Mouse (Mus musculus): Measurements from ENCODE around the gene Atoh7.
"Not testable (repeated sequence)": the region's sequence is repeated elsewhere in the genome, so short reads cannot be mapped to it uniquely, and the experiment has no call there.

Gene Atoh7

GRCm38 (mm10) chr10:63099521-63099920 is at the start of gene Atoh7:
TSS of gene Atoh7 (plus strand) at chr10:63099651.
- DNase-seq (ENCODE audit: low spot score): no peak

- no peak for DNase-seq (ENCODE audit: low spot score)
These were observed 48.2 kb upstream of the Atoh7 start for GRCm38 (mm10) chr10:63051267-63051666.

DNA sequence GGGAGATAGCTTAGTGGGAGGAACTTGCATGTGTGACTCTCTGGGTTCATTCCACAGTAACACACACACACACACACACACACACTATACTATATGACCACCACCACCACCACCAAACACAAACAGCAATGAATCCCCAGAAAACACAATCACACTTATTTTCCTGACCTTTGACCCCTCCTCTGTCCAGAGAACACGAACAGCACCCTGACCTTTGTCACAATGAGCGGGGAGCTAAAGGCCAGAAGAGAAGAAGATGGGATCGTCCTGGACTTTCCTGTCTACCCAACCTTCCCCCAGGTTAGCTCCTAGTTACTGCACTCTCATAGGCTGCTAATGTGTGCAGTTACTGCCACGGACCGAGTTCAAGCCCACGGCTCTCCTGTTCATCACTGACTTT is 47.4 kb upstream of the Atoh7 start:
- DNase-seq (ENCODE audit: low spot score): no peak

GRCm38 (mm10) chr10:63053007-63053406 is 46.4 kb upstream of the Atoh7 start:
- no peak for DNase-seq (ENCODE audit: low spot score)

GRCm38 (mm10) chr10:63054071-63054470 is 45.4 kb upstream of the Atoh7 start:
- not testable (repeated sequence) for DNase-seq (ENCODE audit: low spot score)

- no peak for DNase-seq (ENCODE audit: low spot score)
These were observed 44.9 kb upstream of the Atoh7 start for GRCm38 (mm10) chr10:63054586-63054985.

DNA sequence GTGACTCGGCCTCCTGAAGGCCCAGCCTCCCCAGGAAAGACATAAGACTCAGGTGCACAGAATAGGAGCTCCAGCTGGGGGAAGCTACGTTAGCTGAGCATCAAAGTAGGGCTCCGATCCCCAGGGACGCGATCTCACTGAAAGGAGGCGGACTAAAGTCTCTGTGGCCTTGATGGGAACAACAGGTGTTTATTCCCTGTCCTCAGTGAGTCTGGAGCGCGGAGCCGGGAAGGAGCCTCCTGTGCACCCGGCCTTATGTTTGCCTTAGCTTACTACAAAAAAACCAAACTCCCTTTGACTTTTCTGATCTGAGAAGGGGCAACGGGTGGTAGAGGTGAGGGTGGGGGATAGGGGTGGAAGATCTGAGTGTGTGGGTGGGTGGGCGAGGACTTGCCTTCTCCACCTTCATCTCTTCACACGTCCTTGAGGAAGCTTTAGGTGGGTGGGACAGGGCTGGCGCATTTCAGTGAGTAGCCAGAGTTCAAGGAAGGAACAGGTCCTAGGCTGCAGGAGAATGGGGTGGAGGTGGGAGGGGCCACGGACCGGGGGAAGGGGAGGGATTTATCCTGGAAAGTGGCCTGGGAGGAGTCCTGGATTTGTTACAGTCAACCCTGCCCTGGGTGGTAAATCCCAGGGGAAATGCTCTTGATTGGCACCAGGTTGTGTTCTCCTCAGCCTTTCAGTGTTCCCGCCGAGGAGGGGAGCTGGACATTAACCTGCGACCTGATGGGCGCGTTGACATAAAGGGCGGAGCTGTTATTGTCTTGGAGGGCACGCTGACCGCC is 42.3 kb upstream of the Atoh7 start:
- DNase-seq (ENCODE audit: low spot score): no peak

GRCm38 (mm10) chr10:63059862-63060261 is 39.6 kb upstream of the Atoh7 start, which contains the start of gene Pbld1:
TSS of gene Pbld1 (plus strand) at chr10:63060162.
- no peak for DNase-seq (ENCODE audit: low spot score)

- no peak for DNase-seq (ENCODE audit: low spot score)
These were observed 39.0 kb upstream of the Atoh7 start for GRCm38 (mm10) chr10:63060406-63060805.

DNA sequence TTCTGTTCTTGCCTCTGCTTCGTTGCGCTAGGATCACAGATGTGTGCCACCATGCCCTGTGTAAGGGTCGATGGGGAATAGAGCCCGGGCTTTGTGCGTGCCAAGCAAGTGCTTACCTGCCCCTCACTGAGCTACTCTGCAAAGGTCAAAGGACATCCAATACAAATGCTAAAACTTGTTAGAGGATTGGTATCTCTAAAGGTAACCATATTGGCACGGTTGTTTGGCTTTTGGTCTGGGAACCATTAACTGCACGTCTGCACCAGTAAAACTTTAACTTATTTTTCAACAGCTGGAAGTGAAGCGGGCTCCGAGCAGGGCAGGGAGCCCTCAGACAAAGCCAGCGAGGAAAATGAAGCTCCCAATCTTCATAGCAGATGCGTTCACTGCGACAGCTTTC is 38.2 kb upstream of the Atoh7 start:
- DNase-seq (ENCODE audit: low spot score): no peak

DNA sequence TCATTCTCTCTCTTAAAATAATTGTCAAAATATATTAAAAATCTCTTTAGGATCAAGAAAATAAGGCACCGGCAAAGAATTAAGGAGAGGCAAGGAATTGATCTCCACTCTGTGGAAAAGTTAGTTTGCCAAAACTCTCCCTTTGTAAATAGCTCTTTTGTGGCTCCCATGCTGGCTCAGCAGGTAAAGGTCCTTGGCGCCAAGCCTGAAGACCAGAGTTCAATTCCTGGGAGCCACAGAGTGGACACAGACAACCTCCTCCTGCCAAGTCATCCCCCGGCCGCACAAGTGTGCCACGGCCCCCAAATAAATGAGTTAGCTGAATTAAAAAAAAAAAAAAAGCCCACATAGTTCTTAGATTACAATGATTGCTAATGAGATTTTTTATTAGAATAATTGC is 36.8 kb upstream of the Atoh7 start:
- no peak for DNase-seq (ENCODE audit: low spot score)

DNA sequence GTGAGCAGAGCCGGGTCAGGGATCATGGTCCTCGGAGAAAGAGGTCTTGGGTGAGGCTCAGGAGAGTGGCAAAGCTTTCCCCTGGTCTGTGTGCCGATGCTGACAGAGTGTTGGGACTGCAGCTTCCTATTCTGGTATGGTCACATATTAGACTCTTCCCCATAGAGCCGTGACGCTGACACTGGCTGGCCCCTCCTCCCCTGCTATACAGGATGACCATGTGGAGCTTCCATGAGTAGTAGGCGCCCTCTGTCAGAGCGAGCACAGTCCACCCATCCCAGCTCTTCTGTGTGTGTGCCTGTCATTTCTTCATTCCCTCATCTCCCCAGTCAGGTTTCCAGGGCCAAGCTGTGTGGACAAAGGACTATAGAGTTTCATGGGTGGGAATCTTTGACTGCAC is 36.1 kb upstream of the Atoh7 start:
- no peak for DNase-seq (ENCODE audit: low spot score)

DNA sequence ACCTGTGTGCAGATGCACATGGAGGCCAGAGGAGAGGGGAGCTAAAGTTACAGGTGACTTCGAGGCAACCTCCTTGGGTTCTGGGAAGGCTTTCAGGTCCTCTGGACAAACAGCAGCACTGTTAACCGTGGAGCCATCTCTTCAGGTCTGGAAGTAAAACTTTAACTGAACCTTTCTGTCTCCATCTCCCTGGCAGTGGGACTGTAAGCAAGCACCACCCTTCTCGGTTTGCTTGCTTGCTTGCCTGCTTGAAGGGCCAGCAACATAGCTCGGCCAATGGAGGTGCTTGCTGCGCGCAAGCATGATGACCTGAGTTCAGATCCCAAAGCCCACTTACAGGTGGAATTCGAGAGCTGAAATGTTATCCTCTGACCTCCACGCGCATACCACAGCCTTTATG is 34.9 kb upstream of the Atoh7 start:
- DNase-seq (ENCODE audit: low spot score): no peak

DNA sequence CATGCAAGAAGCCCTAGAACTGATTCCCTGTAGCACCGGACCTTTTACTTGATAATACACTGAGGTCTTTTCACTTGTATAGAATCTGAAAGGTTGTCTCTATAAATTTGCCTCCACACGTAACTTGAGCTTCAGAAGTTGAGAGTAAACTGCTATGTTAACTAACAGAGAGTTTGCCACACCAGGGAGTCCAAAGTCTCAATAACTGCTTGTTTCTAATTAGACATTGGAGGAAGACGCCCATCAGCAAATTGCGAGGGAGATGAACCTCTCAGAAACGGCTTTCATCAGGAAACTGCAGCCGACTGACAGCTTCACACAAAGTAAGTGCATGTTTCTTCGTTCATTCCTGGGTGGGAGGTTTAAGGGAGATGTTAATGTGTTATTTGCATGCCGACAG is 33.9 kb upstream of the Atoh7 start:
- DNase-seq (ENCODE audit: low spot score): no peak

DNA sequence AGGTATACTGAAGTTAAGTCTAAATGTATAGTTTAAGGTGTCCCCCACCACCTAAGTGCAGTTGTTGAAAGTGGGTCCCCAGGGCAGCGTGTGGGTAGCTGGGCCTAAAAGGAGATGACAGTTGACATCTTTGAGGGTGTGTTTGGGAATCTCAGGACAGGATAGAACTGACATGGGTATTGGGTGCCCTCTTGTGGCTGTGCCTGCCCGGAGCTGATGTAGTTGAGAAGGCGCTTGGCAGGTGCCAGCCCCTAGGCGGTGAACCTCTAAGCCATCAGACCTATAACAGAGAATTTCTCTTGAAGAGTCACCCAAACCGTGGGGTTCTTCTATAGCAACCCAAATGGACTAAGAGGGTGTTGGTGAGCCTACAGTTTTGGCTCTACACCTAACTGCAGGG is 33.5 kb upstream of the Atoh7 start:
- DNase-seq (ENCODE audit: low spot score): peak; percentile 65

- no peak for DNase-seq (ENCODE audit: low spot score)
These were observed 13.1 kb upstream of the Atoh7 start for GRCm38 (mm10) chr10:63086304-63086703.

- no peak for DNase-seq (ENCODE audit: low spot score)
These were observed 10.2 kb upstream of the Atoh7 start for GRCm38 (mm10) chr10:63089103-63089757.

DNA sequence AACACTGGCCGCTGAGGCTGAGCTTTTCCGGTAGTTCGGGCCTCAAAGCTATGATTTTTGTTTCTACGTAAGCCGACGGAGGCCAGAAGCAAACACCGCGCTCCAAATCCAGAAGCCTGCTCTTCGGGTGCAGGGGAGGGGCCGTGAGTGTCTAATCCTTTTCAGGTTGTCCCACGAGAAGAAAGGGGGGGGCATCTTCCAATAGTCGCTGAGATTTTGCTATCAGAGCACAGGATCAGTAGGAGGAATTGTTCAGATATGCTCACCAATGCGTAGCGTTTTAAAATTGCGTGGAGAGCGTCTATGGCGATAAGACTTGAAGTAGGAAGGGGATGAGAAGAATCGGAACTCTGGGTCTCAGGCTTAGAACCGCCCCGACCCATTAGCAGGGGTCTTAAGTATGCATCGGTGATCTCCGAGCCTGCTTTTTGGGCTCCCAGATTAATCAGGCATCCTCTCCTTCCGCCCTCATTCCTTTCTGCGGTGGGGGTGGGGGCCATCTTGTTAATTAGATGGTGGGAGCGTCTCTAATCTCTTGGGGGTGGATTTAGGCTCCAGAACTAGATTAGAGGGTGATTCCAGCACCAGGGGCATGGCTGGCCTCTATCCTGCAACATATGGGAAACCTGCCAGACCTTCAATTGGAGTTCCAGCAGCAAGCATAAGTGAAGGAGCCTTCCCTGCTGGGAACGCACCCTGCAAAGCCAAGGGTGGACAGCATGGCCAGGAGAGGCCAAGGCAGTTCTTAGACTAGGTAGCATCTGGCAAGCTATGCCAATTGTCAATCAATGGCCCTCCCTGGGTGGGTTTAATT is 9.5 kb upstream of the Atoh7 start:
- DNase-seq (ENCODE audit: low spot score): peak; percentile 21

DNA sequence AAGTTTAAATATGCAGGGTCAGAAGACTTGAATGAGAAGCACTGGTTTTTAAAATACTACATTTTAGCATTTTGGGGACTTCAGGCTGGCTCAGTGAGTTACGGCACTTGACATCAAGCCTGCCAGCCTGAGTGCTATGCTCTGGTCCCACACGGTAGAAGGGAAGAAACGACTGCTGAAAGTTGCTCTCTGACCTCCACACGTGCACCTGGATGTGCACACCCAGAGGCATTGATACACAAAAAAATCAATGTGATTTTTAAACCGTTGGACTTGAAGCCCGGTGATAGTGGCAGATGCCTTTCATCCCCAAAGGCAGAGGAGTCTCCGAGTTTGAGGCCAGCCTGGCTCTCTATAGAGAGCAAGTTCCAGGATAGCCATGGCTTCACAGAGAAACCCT is 7.5 kb upstream of the Atoh7 start:
- DNase-seq (ENCODE audit: low spot score): no peak

DNA sequence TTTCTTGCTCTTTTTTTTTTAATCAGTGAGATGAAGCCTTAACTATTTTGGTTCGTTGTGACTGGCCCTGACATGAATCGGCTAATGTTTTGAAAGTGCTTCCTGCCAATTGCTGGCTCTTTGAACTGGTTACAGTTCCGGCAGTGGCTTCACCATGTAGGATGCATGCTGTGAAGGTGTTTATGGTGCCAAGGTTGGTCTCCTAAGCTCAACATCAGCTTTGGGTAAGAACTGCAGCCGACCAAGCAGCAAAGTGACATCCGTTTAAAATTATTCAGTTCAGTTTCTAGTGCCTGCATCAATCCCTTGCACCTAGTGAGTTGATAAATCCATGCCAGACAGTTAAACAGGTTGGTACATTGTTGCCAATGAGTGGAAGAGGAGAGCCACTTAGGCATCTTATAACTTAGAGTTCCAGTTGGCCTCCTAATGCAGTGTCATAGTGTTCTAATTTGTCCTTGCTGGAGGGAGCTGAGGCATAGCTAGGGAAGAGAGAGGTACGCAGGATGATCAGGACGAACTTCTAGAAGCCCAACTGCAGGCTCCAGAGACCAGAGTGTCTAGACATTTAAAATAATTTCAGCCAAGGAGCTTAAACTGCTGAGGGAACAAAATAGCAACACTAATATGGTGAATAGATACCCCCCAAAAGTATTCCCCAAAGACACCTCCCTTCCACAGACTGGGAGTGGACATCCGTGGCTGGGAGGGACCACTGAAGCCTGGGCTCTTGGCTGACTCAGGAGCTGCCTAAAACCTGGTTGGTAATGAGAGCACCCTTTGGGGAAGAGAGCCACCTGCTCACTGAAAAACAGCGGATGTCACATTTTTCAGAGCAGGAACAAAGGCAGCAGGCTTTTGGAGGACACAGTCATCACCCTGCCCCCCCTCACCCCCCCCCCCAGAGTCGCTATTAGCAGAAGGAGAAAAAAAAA is 6.6 kb upstream of the Atoh7 start:
- peak; percentile 34 for DNase-seq (ENCODE audit: low spot score)

- DNase-seq (ENCODE audit: low spot score): no peak
These were observed 2.7 kb upstream of the Atoh7 start for GRCm38 (mm10) chr10:63096757-63097156.

DNA sequence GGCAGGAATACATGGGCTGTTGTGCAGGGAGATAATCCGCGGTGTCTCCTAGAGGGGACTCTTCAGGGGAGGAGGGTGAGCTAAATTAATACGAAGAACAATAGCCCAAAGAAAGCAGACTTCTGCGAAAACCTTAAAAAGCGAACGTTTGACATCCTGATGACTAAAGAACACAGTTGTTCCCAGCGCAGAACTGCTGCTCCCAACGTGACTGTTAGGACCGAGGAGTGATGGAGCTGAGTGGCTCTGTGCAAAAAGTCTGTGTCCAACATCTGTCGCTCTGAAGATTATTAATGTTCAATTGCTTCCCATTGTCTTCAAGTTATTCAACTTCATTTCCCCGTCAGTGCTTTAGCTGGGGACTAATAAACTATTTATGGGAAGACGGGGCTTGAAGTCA is 1.3 kb upstream of the Atoh7 start:
- DNase-seq (ENCODE audit: low spot score): no peak

Data from T-cell, adult 2 months (primary cell).